Mouse (Mus musculus) heart, adult 2 months (tissue): ENCODE measurements at regions not wholly inside any gene's neighbourhood (a gene's known extent, or its start where the extent isn't known, plus 50 kb on each side); places are given as distances from the start of the nearest gene placed in this dataset.

Experiments used
- CTCF ChIP-seq: fragments of 200-600 bp; IDR thresholded peaks from 2 replicates; pipeline ENCODE4 v1.8.1; 2022; ENCODE audit warnings: antibody characterized with exemption, mild to moderate bottlenecking, moderate library complexity
- POLR2A ChIP-seq: fragments of 200-500 bp; IDR thresholded peaks from 2 replicates; pipeline ENCODE4 v1.6.1; 2011; ENCODE audit warnings: mild to moderate bottlenecking, low read depth, low read length, control low read depth; ENCODE audit not compliant: insufficient read depth

- TF ChIP-seq CTCF (no peak), POLR2A (no peak)
Observed at GRCm38 (mm10) chrX:11558260-11558659, 230.6 kb downstream of the H2al1j start.
